Mouse (Mus musculus) T-cell, adult 2 months (primary cell): ENCODE results near the gene Jade1.

Experiments
- DNase-seq: peaks from one replicate; pipeline ENCODE4 v3.0.0; 2022; ENCODE audit warnings: low spot score

The Jade1 gene

GRCm38 (mm10) chr3:41577240-41577639, 21.7 kb downstream of the Jade1 start:
- DNase-seq = no peak

GRCm38 (mm10) chr3:41579873-41580272, 24.3 kb downstream of the Jade1 start:
- no peak for DNase-seq

GRCm38 (mm10) chr3:41580401-41581323, 25.1 kb downstream of the Jade1 start:
- DNase-seq = no peak

GRCm38 (mm10) chr3:41581436-41581835, 25.9 kb downstream of the Jade1 start:
- DNase-seq = no peak

- DNase-seq = no peak
Observed at GRCm38 (mm10) chr3:41582256-41582655, 26.7 kb downstream of the Jade1 start.

- no peak for DNase-seq
Observed at GRCm38 (mm10) chr3:41583092-41583491, 27.6 kb downstream of the Jade1 start.

GRCm38 (mm10) chr3:41583621-41584020, 28.1 kb downstream of the Jade1 start:
- DNase-seq = no peak

- DNase-seq = no peak
Observed at GRCm38 (mm10) chr3:41585548-41585947, 30.0 kb downstream of the Jade1 start.

GRCm38 (mm10) chr3:41586330-41586729, 30.8 kb downstream of the Jade1 start:
- no peak for DNase-seq

- DNase-seq = peak; percentile 6
Observed at GRCm38 (mm10) chr3:41586917-41587316, 31.4 kb downstream of the Jade1 start.

- DNase-seq = peak; percentile 75
Observed at GRCm38 (mm10) chr3:41587588-41587987, 32.1 kb downstream of the Jade1 start.

GRCm38 (mm10) chr3:41588495-41588894, 33.0 kb downstream of the Jade1 start:
- no peak for DNase-seq

- no peak for DNase-seq
Observed at GRCm38 (mm10) chr3:41589246-41589914, 33.8 kb downstream of the Jade1 start.

- no peak for DNase-seq
Observed at GRCm38 (mm10) chr3:41589988-41590387, 34.5 kb downstream of the Jade1 start.

- no peak for DNase-seq
Observed at GRCm38 (mm10) chr3:41590695-41591559, 35.4 kb downstream of the Jade1 start.

GRCm38 (mm10) chr3:41591651-41592170, 36.2 kb downstream of the Jade1 start:
- DNase-seq = no peak

GRCm38 (mm10) chr3:41592805-41593204, 37.3 kb downstream of the Jade1 start:
- no peak for DNase-seq

GRCm38 (mm10) chr3:41594097-41594879, 38.8 kb downstream of the Jade1 start:
- DNase-seq = no peak

GRCm38 (mm10) chr3:41595010-41595409, 39.5 kb downstream of the Jade1 start:
- no peak for DNase-seq

GRCm38 (mm10) chr3:41597036-41597435, 41.5 kb downstream of the Jade1 start:
- no peak for DNase-seq

- no peak for DNase-seq
Observed at GRCm38 (mm10) chr3:41598412-41598811, 42.9 kb downstream of the Jade1 start.
